Mouse (Mus musculus): ENCODE measurements around the gene 1700013G24Rik.
A peak's percentile ranks its signal among the peaks of the same experiment; 100 is the strongest.

1700013G24Rik gene

DNA sequence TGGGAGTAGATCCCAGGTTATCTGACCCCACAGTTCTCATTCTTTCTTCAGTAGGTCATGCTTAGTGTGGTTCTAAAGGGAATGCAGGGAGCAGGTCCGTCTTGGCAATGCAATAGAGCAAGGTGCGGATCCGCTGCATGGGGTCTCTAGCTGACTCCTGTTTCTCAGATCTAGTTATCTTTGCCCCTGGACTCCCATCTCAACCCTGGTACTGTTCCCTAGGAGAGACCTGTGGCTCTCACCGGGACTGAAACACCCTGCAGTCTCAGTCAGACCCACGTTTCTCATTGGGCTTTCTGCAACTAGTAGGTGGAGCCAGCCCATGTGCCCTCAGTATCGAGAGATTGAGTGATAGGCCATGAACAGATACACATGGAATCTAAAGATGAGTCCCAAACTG is 24.5 kb downstream of the 1700013G24Rik start:
- DNase-seq: no peak

DNA sequence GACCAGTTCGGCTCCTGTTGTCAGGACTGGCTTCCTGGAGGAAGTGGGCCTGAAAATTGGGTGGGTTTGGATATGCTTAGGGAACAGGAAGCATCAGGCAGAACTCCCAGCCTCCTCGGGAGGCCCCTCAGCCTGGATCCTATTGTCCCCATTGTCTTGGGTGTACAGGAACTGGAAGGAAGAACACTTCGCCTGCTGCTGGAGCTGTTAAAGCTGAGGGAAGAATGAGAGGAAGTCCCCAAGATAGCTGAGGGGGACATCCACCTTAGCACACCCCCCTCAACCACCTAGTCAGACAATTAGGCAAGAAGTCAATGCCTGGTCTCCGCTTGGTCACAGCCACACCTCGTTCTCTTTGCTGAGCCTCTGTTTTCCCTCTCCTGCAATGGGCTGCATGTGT is 25.2 kb downstream of the 1700013G24Rik start:
- no peak for DNase-seq

DNA sequence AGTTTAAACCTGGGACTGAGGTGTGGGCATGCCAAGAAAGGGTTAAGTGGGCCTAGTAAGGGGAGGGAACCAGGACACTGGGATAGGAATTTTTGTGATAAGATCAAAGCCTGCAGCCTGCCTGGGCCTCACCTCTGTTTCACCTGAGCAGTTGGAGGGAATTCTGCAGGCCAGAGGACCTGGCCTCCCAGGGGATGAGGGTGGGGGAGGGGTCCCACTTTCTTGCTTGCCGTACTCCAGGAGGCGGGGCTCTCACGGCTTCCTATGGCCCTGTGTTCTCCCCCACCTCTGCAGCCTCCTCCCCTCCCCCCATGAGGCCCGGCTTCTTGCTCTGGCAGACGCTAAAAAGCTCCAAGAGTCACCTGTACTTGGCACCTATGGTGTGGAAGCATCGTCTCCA is 26.7 kb downstream of the 1700013G24Rik start:
- peak; percentile 63 for DNase-seq

DNA sequence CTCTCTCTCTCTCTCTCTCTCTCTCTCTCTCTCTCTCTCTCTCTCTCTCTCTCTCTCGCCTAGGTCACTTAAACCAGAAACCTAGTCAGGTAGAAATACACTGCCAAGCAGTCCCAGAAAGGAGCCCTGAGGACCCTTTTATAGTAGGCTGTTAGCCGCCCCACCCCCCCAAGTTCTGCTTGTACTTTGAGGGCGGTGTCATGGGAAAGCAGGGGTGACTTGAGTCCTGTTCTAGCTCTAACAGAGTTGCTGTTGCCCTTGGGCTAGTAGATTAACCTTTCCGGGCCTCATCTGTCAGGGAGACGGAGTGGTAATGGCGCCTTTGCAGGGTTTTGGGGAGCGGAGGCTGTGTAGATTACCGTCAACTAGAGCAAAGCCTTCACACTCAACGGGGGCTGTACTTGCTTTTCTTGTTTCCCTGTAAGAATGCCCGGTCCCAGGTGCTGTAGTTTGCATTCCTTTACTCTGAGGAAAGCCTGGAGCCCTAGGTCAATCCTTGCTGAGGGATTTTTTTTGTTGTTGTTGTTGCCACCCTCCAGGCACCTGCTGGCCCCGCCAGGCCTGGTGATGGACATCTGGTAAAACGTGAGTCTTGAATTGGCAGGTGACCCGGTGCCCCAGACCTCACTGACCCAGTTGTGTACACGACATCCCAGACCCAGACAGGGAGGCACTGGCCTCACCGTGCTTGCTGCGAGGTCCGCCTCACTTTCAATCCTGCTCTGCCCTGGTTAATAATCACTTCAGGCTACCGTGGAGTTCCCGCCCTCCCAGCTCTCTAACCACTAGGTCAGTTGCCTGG is 27.3 kb downstream of the 1700013G24Rik start:
- peak; percentile 61 for DNase-seq

DNA sequence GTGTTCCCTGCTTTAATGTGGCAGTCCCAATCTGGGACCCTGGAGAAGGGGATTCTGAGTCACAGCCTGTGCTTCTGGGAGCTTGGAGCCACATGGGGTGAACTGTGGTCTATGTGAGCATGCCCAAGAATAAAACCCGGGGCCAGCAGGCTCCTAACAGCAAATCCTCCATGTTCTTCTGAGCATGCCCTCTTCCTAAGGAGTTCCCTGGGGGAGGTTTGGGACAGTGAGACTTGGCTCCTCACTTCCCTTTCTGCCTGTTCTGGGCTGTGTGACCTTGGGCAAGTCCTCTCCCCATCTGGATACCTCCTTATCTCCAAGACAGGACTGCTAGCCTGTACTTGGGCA is 27.9 kb downstream of the 1700013G24Rik start:
- DNase-seq: no peak

DNA sequence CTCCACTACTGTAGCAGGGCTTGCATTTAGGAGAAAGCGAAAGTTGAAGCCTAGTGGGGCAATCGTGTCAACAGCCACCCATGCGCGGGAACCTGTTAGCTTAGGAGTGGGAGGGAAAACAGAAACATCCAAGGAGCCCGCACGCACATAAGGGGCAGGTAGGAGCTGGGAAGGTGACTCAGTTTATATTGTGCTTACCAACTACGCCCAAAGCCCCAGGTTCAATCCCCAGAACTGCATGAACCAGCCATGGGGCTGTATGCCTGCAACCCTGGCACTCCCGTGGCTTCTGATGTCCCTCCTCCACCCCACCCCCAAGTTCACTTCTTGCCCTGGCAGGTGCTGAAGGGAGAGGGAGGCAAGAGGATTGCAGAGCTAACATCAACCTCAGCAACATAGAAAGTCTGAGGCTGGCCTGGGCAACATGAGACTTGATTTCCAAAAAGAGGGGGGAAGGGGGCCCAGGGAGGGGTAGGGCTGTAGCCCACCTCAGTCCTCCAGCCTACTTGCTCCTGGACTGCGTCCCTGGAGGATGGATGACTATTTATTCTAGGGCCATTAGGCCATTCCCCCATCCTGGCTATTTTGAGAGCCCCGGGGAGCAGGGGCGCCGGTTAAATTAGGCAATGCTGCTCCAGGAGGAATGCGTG is 28.4 kb downstream of the 1700013G24Rik start:
- no peak for DNase-seq

DNA sequence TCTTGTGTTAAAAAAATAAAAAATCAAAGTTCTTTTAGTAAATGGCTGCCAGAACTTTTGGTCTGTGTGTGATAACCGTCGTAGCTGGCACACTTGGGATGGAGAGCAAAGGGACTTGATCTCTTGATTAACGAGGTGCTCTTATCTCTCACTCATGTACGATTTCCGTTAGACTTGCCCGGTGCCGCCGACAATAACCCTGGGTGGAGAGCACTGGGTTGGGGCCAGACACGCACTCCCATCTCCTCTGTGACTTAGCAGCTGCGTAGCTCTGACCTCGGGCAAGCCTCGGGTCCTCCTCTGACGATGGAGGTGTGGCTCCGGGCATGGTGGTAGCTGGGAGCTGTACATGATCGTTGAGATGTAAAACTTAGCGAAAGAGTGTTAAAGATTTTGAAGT is 30.8 kb downstream of the 1700013G24Rik start:
- peak; percentile 53 for DNase-seq

DNA sequence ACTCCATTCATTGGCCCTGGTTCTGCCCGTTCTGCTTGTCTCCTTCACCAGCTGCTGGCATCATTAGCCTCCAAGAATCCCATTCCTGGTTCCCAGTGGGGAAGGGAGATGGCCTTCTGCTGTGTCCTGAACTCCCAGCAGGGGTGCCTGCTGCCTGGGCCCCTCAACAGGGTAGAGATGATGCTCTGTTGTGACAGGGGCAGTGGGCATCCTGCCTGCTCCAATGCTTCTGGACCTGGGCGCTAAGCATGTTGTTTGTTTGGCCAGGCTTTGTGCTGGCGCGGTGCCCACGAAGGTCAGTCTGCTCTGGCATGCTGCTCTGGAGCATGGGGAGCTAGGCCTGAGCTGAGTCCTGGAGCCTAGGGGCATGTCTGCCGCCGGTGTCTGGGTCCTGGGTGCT is 31.5 kb downstream of the 1700013G24Rik start:
- DNase-seq: no peak

DNA sequence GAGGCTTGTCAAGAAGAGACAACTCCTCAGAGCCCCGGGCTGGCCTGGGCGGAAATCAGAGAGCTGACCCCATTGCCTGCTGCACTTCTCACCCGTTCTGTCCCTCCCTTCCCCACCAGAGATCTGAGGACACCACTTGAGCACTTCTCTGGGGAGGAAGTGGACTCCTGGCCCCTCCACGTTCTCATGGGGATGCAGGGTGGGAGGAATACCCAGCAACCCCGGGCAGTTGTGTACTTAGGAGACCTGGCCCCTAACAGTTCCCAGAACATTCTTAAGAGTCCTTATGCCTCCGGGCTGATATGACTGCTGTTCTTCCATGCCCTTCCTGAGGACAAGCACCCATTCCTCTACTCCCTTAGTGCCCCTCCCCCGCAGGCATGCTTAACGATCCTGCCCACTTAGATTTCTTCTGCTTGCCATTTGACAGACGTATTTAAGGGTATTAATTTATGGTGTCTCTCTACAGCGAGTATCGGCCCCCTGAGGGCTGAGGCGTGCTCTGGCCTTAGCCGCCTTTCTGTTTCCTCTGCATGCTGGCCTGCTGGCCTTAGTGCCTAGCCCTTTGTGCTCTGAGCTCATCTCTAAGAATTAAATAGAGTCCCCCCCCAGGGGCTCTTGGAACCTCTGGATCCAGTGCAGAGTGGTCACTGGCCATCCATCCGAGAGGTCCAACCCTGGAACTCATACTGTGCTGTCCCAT is 32.3 kb downstream of the 1700013G24Rik start:
- no peak for DNase-seq

DNA sequence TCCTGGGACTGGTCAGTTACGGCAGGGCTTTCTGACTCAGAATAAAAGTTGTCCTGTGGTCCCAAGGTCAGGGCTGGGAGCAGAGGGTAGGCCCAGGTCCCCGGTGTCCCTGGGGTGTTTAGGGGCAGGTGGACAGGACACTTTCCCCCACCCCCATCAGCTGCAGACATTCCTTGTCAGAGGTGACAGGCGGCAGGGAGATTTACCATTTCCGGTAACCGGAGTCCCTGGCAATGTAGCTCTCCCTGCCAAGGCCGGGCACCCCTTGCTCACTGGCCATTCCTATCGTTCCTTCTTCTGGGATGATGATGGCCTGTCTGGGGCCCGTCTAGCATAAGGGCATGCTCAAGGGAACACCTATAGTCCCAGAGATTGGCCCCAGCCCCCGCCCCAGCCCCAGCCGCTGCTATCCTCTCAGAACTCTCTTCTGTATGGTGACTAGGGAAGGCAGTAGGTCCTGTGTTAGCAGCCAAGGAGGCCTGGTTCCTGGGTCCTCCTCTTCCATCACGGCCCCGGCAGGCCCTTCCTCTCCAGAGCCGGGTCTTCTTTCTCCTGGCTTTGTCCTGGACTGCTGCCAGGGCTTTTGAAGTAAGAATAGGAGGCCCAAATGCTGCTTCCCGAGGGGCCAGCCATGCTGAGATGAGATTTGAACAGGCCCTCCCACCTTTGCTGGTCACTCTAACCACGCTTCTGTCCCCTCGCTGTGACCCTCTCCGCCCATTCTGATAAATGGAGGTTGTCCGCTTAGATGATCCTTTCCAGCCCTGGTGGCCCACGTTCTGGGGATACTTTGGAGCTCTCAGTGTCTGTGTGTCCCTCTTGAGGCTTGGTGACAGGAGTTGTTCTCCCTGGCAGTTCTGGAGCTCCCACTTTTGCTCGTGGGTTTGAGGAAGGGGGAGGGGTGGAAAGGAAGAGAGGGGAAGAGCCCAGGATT is 33.3 kb downstream of the 1700013G24Rik start:
- no peak for DNase-seq

DNA sequence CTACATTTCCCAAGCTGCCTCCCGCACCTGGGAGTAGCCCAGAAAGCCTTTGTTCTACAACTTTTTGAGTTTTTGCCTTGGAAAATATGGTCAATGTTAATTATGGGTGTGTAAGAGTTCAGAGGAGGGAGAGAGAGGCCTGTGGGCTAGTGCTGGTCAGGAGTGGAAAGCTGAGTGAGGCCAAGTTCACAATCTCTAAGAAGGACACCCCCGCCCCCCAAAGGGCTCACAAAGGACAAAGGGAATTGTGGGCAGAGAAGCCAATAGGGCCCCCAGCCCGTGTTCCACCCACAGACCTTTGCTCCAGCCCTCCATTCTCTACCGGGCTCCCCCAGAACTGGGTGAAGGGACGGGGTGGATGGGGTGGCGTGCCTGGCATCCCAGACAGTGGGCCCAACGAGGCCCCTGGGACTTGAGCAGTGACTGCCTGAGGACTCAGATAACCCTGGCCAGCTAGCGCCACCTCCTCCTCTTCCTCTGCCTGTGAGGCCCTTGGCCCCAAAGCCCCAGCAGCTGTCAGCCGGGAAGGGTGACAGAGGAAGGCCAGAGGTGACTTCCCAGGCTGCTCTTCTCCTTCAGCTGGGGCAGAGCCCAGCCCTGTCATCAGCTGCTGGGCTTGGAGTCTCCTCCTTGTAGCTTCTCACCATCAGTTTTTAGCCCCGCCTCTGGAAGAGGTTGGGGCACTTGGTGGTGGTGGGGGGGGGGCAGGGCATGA is 34.4 kb downstream of the 1700013G24Rik start:
- DNase-seq: peak; percentile 63

DNA sequence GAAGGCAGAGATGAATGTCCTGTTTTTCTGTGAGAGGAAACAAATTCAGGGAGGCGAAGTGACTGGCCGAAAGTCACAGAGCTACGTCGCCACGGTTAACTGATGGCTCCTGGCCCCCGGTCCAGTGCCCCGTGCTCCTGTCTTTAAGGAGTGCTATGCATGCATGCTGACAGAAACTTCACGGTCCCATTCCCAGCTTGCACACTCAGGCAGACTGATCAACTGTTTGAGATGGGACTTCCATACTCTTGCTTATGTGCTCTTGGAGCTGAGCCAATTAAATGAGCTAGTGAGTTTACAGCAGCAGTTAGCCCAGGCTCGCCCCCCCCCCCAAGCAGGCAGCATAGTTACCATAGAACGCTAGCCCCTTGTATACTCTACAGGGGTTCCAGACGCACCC is 35.0 kb downstream of the 1700013G24Rik start:
- no peak for DNase-seq

DNA sequence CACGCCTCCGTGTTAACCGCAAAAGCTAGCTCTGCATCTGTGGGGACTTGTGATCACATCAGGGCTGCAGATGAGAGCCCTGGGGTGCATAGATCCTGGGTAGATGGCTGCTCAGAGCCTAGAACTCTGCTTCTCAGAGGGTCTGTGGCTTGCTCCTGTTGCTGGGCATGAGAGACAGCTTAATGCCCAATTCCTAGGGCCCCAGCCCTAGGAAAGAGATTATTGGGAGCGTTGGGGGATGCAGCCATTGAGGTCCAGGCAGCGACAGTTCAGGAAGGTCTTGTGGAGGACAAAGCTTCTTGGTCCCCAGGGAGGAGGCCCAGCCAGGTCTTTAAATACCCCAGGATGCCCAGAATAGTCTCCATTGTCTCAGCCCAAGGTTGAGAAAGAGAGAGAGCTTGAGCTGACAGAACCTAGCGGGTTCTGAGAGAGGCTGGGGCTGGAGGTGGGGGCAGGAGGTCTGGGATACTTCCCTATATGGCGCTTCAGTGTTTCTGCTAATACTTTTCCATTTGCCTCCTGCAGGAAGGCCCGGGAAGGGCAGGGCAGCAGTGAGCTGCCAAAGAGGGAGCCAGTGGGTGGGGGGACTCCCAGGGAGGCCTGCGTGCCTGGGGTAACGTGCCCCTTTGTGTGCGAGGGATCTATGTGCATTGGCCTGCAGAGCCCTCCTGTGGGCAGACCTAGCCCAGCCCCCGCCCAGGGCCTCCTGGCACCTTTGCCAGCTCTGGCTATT is 35.7 kb downstream of the 1700013G24Rik start:
- no peak for DNase-seq

DNA sequence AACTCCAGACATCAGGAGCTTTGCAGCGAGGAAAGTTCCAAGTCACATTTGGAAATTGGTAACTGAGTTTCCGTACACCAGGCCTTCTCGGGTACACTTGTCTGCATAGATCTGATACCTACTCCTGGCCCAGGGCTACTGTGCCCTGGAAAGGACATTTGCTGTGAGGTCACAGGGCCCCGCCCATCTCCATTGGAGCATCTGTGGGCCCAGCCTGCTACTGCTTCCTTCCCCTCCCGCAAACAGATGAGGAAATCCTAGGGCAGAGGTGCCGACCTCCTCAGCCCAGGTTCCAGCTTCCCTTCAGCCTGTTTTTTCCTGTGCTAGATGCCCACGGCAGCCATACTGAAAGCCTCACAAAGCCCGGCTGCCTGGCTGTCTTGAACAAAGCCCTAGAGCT is 36.9 kb downstream of the 1700013G24Rik start:
- DNase-seq: no peak

DNA sequence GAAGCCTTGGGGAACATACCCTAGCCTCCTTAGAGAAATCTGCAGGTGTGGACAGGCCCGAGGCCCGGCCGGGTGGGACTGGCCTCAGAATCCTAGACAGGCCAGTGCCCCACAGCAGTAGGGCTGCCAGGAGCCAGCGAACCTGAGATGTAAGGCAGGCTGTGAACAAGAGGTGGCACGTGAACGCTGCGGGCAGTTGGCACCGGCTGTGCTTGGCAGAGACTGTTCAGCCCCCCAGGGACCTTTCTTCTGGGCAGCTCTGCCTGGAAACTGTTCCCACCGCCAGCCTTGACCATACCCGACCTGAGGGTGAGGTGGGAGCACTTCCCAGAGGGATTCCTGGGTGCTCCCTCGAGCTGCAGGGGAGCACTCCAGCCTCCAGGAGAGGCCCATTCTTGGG is 39.5 kb downstream of the 1700013G24Rik start:
- no peak for DNase-seq

DNA sequence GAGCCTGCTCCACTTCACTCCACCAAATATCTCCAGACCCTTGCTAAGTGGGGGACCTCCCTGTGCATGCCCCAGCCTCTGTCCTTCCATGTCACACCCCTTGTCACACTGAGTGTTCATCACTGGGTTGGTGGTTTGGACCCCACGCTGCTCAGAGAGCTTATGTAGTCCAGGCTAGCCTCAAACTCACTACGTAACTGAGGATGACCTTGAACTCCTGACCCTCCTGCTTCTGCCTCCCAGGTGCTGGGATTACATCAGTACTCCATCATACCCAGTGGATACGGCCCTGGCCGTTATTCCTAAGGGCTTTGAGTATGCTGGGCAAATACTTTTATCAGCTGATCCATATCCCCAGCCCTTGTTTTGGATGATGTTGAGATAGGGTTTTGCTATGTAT is 40.1 kb downstream of the 1700013G24Rik start:
- DNase-seq: no peak

DNA sequence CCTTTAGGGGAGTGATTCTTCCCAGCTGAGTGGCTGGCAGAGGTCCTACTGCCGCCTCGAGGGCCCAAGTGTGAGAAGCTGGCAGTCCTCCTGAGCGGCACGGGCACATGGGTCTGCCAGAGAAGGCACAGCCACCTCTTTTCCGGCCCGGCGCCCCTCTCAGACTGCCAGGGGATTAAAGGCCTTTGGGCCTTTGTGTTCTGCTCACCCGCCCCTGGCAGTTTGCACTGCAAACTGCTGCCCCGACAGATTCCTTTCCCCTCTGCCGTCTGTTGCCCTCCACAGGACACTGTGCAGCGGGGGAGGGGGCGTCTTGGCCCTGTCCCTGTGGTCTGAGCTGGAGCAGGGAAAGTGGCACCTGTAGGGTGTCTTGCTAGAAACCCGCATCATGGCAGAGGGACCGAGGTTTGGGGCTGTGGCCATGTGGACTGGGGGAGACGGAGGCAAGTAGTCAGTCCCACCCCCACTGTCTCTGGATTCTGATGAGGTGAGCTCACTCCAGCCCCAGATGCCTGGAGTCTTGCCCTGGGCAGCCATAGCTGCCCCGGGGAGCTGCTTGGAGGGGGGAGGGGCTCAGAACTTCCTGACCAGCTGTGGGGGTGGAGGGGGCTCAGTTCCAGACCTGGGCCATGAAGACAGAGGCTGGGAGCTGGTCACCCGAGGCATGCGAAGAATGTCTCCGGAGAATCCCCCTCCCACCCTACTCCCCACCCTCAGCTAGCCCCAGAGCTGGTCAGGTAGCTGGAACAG is 41.8 kb downstream of the 1700013G24Rik start:
- DNase-seq: no peak

DNA sequence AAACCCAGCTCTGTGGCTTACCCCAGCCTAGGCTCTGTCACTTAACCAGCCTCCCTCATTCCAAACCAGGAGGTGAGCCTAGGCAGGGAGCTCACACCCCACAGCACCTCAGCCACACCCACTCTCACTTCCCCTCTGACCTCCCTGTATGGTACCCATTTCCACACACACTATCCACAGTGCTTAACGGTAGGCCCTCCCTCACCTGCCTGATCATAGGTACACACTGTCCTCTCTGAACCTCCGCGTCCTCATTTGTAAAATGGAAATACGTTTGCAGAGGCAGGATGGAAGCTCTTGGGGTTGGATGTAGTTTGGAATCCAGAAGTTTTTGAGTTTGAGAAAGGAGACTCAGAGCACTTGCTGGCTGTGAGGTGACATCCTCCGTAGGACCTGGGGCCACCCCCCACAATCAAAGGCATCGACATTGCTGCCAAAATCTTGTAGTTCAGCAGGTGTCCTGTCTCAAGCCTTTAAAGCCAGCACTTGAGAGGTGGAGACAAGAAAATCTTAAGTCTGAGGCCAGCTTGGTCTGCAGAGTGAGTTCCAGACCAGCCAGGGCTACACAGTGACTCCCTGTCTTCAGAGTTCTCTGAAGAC is 42.5 kb downstream of the 1700013G24Rik start:
- no peak for DNase-seq

DNA sequence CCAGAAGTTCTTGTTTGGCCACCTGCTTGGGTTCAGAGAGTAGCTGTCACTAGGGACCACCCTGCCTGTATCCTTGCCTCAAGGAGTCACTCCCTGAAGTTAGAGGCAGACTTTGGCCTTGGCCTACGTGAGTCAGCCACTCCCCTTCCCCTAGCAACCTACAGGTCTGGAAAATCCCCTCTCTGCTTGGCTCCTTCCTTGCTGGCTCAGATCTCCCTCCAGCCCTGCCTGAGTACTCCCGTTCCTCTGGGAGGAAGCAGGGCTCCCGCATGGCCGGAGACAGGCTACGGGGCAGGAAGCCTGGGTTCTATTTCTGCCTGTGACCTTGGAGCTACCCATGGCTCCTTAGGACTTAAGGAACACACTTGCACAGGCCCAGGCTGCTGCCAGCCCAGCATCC is 44.3 kb downstream of the 1700013G24Rik start:
- no peak for DNase-seq
